Mouse (Mus musculus): ENCODE measurements around the gene Mcfd2. TPM values are rescaled to one million over a fixed set of nuclear protein-coding genes. Genes with fewer than 3 reads are reported as not detected.
A peak's percentile ranks its signal among the peaks of the same experiment; 100 is the strongest.

Gene Mcfd2
- polyA plus RNA-seq, 1 experiment = 112 TPM

GRCm38 (mm10) chr17:87291037-87291436, 25.3 kb upstream of the Mcfd2 start:
- peaks cover 2% of the 10 kb centered on the region; the same call in 1 of the 2 replicates for H3K4me1 ChIP-seq (ENCODE audit: control insufficient read depth, insufficient read depth, low read length)
- no peak overlapping the region for H3K4me3 ChIP-seq (ENCODE audit: insufficient read depth, low read length)
- H3K27ac ChIP-seq (ENCODE audit: insufficient read depth, low read length) = no peak overlapping the region
- no peak for TF ChIP-seq CTCF (IDR thresholded peaks at IDR 0.05; ENCODE audit: borderline replicate concordance, insufficient read depth, low read length)
- no peak for TF ChIP-seq POLR2A (IDR thresholded peaks at IDR 0.05; ENCODE audit: low read depth, low read length)

DNA sequence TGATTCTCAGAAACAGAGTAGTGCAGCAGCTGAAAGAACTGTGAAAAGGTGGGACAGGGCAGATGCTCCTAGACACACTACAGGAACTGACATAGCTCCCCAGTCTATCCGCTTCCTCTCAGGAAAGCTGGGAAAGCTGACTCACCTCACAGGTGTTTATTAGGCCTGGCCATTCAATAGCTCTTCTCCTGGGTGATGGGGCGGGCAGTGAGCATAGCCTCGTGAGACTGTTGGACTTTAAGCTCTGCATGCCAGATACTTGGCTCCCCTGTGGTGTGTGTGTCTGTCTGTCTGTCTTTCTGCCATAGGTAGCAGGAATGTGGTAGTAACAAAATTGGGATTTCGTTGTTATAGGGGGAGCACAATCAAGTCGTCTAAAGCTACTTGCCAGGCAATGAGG, 23.6 kb upstream of the Mcfd2 start:
- TF ChIP-seq POLR2A (IDR thresholded peaks at IDR 0.05; ENCODE audit: low read depth, low read length) = no peak
- TF ChIP-seq CTCF (IDR thresholded peaks at IDR 0.05; ENCODE audit: borderline replicate concordance, insufficient read depth, low read length) = no peak
- Histone ChIP-seq H3K27ac (ENCODE audit: insufficient read depth, low read length) (no peak overlapping the region), H3K4me1 (ENCODE audit: control insufficient read depth, insufficient read depth, low read length) (peaks cover 6% of the 10 kb centered on the region), H3K4me3 (ENCODE audit: insufficient read depth, low read length) (no peak overlapping the region)

DNA sequence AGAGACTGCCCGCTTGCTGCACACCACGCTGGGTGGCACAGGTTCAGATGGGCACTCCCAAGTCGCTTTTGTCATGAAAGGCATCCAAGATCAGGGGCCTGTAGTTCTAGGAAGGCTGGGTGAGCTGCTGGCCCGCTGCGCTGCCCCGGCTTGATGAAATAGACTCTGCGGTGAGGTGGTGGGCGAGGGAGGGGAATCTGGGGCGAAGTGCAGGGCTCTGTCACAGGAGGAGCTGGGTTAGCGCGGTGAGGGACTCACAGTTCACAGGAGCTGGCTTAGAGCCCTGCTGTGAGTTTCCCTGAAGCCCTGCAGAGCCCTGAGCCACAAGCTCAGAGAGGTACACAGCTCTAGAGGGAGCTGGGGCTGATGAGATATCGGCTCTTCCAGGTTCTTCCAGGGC, 22.4 kb upstream of the Mcfd2 start:
- TF ChIP-seq CTCF (IDR thresholded peaks at IDR 0.05; ENCODE audit: borderline replicate concordance, insufficient read depth, low read length) = no peak
- no peak for TF ChIP-seq POLR2A (IDR thresholded peaks at IDR 0.05; ENCODE audit: low read depth, low read length)
- H3K27ac ChIP-seq (ENCODE audit: insufficient read depth, low read length) = no peak overlapping the region
- no peak overlapping the region for H3K4me3 ChIP-seq (ENCODE audit: insufficient read depth, low read length)
- H3K4me1 ChIP-seq (ENCODE audit: control insufficient read depth, insufficient read depth, low read length) = peaks cover 6% of the 10 kb centered on the region

DNA sequence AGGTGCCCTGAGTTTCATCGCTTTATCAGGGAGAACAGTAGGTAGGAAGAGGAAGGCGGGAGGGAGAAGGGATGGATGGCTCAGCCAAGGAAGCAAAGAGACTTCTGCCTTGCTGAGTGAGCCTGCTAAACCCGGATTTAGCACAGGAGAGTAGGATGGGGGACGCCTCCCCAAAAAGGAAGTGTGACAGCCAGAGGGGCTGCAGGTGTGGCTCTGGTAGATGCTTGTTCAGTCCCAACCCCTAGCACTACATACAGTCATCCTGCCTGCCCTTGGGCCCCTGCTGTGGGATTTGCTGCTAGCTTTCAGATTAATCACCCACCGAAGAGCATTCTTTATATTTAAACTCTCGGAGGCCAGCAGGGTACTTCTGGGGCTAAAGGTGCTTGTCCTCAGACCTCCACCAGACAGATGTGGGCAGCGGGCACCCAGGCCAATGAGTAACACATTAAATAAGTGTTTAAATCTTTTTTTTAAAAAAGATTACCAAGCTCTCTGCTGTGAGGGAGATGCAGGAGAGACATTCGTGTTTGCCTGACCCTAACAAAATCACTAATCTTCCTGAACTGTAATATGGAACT, 21.6 kb upstream of the Mcfd2 start:
- Histone ChIP-seq H3K4me3 (ENCODE audit: insufficient read depth, low read length) (no peak overlapping the region), H3K4me1 (ENCODE audit: control insufficient read depth, insufficient read depth, low read length) (peaks cover 6% of the 10 kb centered on the region), H3K27ac (ENCODE audit: insufficient read depth, low read length) (no peak overlapping the region)
- no peak for TF ChIP-seq CTCF (IDR thresholded peaks at IDR 0.05; ENCODE audit: borderline replicate concordance, insufficient read depth, low read length)
- TF ChIP-seq POLR2A (IDR thresholded peaks at IDR 0.05; ENCODE audit: low read depth, low read length) = no peak

- Histone ChIP-seq H3K27ac (ENCODE audit: insufficient read depth, low read length) (no peak overlapping the region), H3K4me3 (ENCODE audit: insufficient read depth, low read length) (no peak overlapping the region), H3K4me1 (ENCODE audit: control insufficient read depth, insufficient read depth, low read length) (peaks cover 6% of the 10 kb centered on the region)
- TF ChIP-seq CTCF (IDR thresholded peaks at IDR 0.05; ENCODE audit: borderline replicate concordance, insufficient read depth, low read length) (no peak), POLR2A (IDR thresholded peaks at IDR 0.05; ENCODE audit: low read depth, low read length) (no peak)
Measured at GRCm38 (mm10) chr17:87286481-87287143, 20.9 kb upstream of the Mcfd2 start.

DNA sequence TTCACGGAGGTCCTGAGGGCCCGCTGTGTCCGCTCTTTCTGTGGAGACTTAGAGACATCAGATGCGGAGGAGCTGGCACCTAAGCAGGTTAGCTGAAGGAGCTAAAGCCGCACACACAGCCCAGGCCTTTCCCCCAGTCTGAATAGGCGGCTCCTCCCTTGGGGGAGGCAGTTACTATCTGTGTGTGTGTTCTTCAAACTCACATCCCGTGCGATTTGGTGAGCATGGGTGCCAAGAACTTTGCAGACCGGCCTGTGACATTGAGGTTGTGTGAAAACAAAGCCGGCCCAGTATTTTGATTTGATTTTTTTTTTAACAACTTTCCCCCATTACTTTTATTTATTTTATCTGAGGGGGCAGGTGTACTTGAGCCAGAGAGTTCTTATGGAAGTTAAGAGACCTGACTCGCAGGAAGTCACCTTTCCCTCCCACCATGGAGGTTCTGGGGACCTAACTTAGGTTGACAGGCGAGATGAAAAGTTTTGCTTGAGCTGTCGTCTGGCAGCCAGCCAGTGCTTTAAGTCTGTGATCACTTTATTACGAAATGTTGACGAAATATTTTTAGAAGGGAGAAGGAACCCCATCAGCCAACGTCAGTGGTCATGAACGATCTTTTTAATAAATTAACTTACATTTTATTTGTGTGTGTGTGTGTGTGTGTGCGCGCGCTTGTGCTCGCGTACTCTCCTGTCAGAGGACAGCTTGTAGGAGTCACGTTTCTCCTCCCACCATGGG, 20.2 kb upstream of the Mcfd2 start:
- H3K4me1 ChIP-seq (ENCODE audit: control insufficient read depth, insufficient read depth, low read length) = peaks cover 10% of the 10 kb centered on the region
- H3K4me3 ChIP-seq (ENCODE audit: insufficient read depth, low read length) = no peak overlapping the region
- no peak overlapping the region for H3K27ac ChIP-seq (ENCODE audit: insufficient read depth, low read length)
- TF ChIP-seq CTCF (IDR thresholded peaks at IDR 0.05; ENCODE audit: borderline replicate concordance, insufficient read depth, low read length) (no peak), POLR2A (IDR thresholded peaks at IDR 0.05; ENCODE audit: low read depth, low read length) (no peak)

GRCm38 (mm10) chr17:87284482-87285040, 18.8 kb upstream of the Mcfd2 start:
- Histone ChIP-seq H3K27ac (ENCODE audit: insufficient read depth, low read length) (no peak overlapping the region), H3K4me1 (ENCODE audit: control insufficient read depth, insufficient read depth, low read length) (peaks cover 10% of the 10 kb centered on the region), H3K4me3 (ENCODE audit: insufficient read depth, low read length) (peak overlapping the region; percentile 61; the same call in 1 of the 2 replicates)
- TF ChIP-seq CTCF (IDR thresholded peaks at IDR 0.05; ENCODE audit: borderline replicate concordance, insufficient read depth, low read length) (no peak), POLR2A (IDR thresholded peaks at IDR 0.05; ENCODE audit: low read depth, low read length) (no peak)

DNA sequence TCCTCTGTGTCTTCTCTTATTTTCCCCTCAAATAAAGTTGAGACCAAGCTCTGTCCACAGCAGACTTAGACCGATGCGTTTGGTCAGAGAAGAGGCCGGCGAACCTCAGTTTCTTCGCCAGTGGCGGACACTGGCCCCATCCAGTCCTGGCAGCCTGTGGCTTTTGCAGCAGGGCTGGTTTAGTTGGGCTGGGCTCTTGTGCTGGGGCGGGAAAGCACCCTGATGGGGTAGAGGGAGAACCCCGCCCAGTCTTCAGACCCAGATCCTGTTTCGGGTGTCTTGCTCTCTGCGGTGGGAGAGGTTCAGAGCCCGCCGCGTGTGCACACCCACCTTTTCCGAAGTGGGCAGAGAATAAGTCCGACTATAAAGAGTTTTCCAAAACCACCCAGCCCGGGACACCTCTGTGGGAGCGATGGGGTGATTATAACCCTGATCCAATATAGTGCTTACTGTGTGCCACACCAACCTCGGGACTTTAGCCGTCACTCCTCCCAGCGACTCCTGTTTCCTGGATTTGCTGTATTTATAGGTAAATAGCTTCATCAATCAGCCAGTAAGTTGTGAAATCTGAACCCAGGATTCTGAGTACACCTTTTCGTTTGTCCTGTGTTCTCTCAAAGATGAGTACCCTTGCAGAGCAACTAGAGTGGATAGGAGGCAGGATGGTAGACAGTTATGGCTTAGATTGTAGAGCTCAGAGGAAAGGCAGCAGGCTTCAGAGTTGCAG, 18.2 kb upstream of the Mcfd2 start:
- no peak overlapping the region for H3K27ac ChIP-seq (ENCODE audit: insufficient read depth, low read length)
- TF ChIP-seq CTCF (IDR thresholded peaks at IDR 0.05; ENCODE audit: borderline replicate concordance, insufficient read depth, low read length) (no peak), POLR2A (IDR thresholded peaks at IDR 0.05; ENCODE audit: low read depth, low read length) (peak; percentile 75)
- peak overlapping the region; percentile 61 for H3K4me3 ChIP-seq (ENCODE audit: insufficient read depth, low read length)
- H3K4me1 ChIP-seq (ENCODE audit: control insufficient read depth, insufficient read depth, low read length) = peaks cover 10% of the 10 kb centered on the region

DNA sequence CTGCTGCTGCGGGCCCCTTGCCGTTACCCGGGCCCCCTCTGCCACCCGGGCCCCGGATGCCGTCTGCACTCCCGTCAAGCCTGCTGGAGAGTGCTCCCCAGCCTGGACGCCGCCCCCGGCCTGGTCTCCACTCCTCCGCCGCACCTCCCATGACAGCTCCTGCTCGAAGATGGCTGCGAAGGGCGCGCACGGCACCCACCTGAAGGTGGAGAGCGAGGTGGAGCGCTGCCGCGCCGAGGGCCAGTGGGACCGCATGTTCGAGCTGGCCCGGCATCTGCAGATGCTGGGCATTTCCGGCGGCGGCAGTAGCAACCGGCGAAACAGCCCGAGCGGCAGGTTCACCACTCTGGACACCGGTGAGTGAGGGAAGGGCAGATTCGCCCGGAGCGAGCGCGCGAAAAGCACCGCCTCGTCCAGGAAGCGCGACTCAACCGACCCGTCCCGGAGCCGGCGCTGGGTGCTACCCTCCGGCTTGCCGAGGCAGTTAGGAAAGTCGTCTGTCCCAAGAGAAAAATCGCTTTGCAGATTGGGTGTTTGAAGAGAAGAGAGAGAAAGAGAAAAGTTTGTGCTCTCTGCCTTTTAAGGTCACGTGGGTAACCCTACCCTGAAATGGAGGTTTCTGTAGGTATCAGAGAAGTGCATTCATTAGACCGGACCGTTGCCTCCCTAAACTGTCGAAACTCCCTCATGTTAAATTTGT, 17.5 kb upstream of the Mcfd2 start:
- Histone ChIP-seq H3K27ac (ENCODE audit: insufficient read depth, low read length) (no peak overlapping the region), H3K4me3 (ENCODE audit: insufficient read depth, low read length) (peak overlapping the region; percentile 61), H3K4me1 (ENCODE audit: control insufficient read depth, insufficient read depth, low read length) (peaks cover 10% of the 10 kb centered on the region)
- TF ChIP-seq CTCF (IDR thresholded peaks at IDR 0.05; ENCODE audit: borderline replicate concordance, insufficient read depth, low read length) (no peak), POLR2A (IDR thresholded peaks at IDR 0.05; ENCODE audit: low read depth, low read length) (no peak)
